Comparison of ENCODE assay signal across 9 mouse cellular contexts in the genomic region with DNA sequence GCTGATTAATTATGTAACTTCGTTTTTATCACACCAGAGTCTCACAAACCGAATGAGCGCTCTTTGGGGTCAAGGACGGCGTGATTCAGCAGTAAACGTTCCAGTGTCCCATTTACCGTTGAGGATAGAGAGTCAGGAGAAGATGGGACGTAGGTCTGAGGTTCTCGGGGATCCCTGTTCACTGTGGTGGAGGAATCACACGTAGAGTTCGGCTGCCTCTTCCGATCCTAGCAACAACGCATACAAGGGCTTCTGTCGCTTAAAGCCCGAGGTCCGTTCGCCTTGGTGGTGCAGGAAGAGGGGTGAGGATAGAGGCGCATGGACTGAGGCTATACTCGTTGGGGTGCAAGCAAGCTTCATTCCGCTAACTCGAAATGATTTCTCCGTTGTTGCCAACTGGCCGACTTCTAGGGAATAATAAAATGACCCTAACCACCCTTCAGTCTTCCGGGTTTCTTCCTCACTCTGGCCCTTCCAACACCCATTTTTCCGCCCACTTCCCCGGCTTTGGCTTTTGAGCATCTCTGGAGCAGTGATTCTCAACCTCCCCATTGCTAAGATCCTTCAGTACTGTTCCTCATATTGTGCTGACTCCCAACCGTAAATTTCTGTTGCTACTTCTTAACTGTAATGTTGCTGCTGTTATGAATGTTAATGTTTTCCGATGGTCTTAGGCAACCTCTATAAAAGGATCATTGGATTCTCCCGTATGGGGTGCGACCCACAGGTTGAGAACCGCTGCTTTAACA. TPM values are rescaled to one million over a fixed set of nuclear protein-coding genes. Genes with fewer than 3 reads are reported as not detected.
DNase-seq lines count a peak whose midpoint lies in the region; ATAC-seq and TF ChIP-seq lines count a peak whose summit lies in the region.
"Had no signal": no experiment of that assay in that cellular context is flagged by ENCODE, and none has a peak within 500 bp of the region (broad histone marks: within the 10 kb centered on the region; RNA-seq: fewer than 3 reads in every experiment).

No protein-coding gene starts in this region.

- peak; percentile 28 to 40 for DNase-seq in B cell, adult 2 months
- DNase-seq in adrenal gland, adult 2 months = peak; percentile 88
- DNase-seq in embryonic facial prominence, embryonic 11.5 days (ENCODE audit: low spot score) = peak; percentile 26
- peak; percentile 81 for DNase-seq in heart, embryonic 10.5 days (ENCODE audit: low spot score)
- peak; percentile 59 for DNase-seq in lung, adult 2 months
- peak; percentile 41 for DNase-seq in thymus, adult 2 months

- no peaks in the 10 kb centered on the region for H3K36me3 ChIP-seq in embryonic facial prominence, embryonic 11.5 days (replicated peaks; ENCODE audit: control insufficient read depth, insufficient read depth, low read depth, low read length)
- H3K36me3 ChIP-seq in heart, embryonic 10.5 days = 0 out of 2 replicates have a peak, but pooled peaks cover 4% of the 10 kb centered on the region
- peaks cover 3% of the 10 kb centered on the region; the same call in 1 of the 2 replicates for H3K36me3 ChIP-seq in kidney, embryonic 15.5 days
- 0 out of 2 replicates have a peak, but pooled peaks cover 3% of the 10 kb centered on the region for H3K36me3 ChIP-seq in neural tube, embryonic 13.5 days
- H3K36me3 ChIP-seq in thymus, adult 2 months (ENCODE audit: control insufficient read depth, insufficient read depth, low read length) = peaks cover 3% of the 10 kb centered on the region; the same call in 1 of the 2 replicates

- peak overlapping the region; percentile 34 for H3K4me3 ChIP-seq in embryonic facial prominence, embryonic 11.5 days (ENCODE audit: low read depth, low read length)
- peak overlapping the region; percentile 100 for H3K4me3 ChIP-seq in heart, embryonic 10.5 days
- peak overlapping the region; percentile 91 for H3K4me3 ChIP-seq in kidney, embryonic 15.5 days (replicated peaks)
- peak overlapping the region; percentile 92 for H3K4me3 ChIP-seq in lung, adult 2 months (replicated peaks; ENCODE audit: extremely low read depth, low read depth, low read length)
- H3K4me3 ChIP-seq in neural tube, embryonic 13.5 days = peak overlapping the region; percentile 98
- H3K4me3 ChIP-seq in thymus, adult 2 months (ENCODE audit: control insufficient read depth, insufficient read depth, low read length) = peak overlapping the region; percentile 40

- WGBS in embryonic facial prominence, embryonic 11.5 days = under 1% methylated on average over 31 of the region's 31 CpGs
- under 1% methylated on average over 31 of the region's 31 CpGs for WGBS in heart, embryonic 10.5 days
- under 1% methylated on average over 31 of the region's 31 CpGs for WGBS in kidney, embryonic 15.5 days
- WGBS in lung, adult 2 months = under 1% methylated on average over 31 of the region's 31 CpGs
- under 1% methylated on average over 31 of the region's 31 CpGs for WGBS in neural tube, embryonic 13.5 days
- WGBS in thymus, adult 2 months = under 1% methylated on average over 31 of the region's 31 CpGs

- H3K9ac ChIP-seq in embryonic facial prominence, embryonic 11.5 days (replicated peaks; ENCODE audit: low read length) = peak overlapping the region; percentile 57
- peak overlapping the region; percentile 53 for H3K9ac ChIP-seq in kidney, embryonic 15.5 days
- peak overlapping the region; percentile 96 for H3K9ac ChIP-seq in neural tube, embryonic 13.5 days

- H3K27me3 ChIP-seq in embryonic facial prominence, embryonic 11.5 days (ENCODE audit: control insufficient read depth, insufficient read depth, low read length) = no peaks in the 10 kb centered on the region
- no peaks in the 10 kb centered on the region for H3K27me3 ChIP-seq in heart, embryonic 10.5 days (ENCODE audit: insufficient read depth, poor library complexity, severe bottlenecking)
- no peaks in the 10 kb centered on the region for H3K27me3 ChIP-seq in kidney, embryonic 15.5 days
- no peaks in the 10 kb centered on the region for H3K27me3 ChIP-seq in neural tube, embryonic 13.5 days
- H3K27me3 ChIP-seq in thymus, adult 2 months (ENCODE audit: control insufficient read depth, insufficient read depth, low read length) = no peaks in the 10 kb centered on the region

- H3K27ac ChIP-seq in embryonic facial prominence, embryonic 11.5 days (replicated peaks; ENCODE audit: low read depth, low read length) = peak overlapping the region; percentile 9; the same call in 1 of the 2 replicates
- H3K27ac ChIP-seq in heart, embryonic 10.5 days = peak overlapping the region; percentile 99
- peak overlapping the region; percentile 99 for H3K27ac ChIP-seq in kidney, embryonic 15.5 days
- peak overlapping the region; percentile 85 for H3K27ac ChIP-seq in neural tube, embryonic 13.5 days (replicated peaks)
- peak overlapping the region; percentile 71 for H3K27ac ChIP-seq in thymus, adult 2 months (ENCODE audit: control insufficient read depth, insufficient read depth, low read length)

- peak overlapping the region; percentile 61 for H3K4me2 ChIP-seq in embryonic facial prominence, embryonic 11.5 days (ENCODE audit: low read depth, low read length)
- peak overlapping the region; percentile 87 for H3K4me2 ChIP-seq in kidney, embryonic 15.5 days
- peak overlapping the region; percentile 89 for H3K4me2 ChIP-seq in neural tube, embryonic 13.5 days

- TF ChIP-seq POLR2A in lung, adult 2 months (IDR thresholded peaks at IDR 0.05; ENCODE audit: borderline replicate concordance, extremely low read depth, low read depth, low read length) = peak; percentile 58; the same call in 1 of the 2 replicates
- TF ChIP-seq POLR2A in thymus, adult 2 months (IDR thresholded peaks at IDR 0.05; ENCODE audit: control insufficient read depth, extremely low read depth, insufficient read depth, low read length, poor library complexity) = no peak

- no peak for ATAC-seq in embryonic facial prominence, embryonic 11.5 days (replicated peaks; ENCODE audit: insufficient number of reproducible peaks, low FRiP score, low TSS enrichment, low read depth)
- ATAC-seq in kidney, embryonic 15.5 days (replicated peaks; ENCODE audit: low FRiP score) = peak; percentile 34
- ATAC-seq in neural tube, embryonic 13.5 days (ENCODE audit: low read depth) = peak; percentile 13

- no peak for TF ChIP-seq CTCF in lung, adult 2 months (IDR thresholded peaks at IDR 0.05; ENCODE audit: insufficient read depth, low read length)
- TF ChIP-seq CTCF in thymus, adult 2 months (IDR thresholded peaks at IDR 0.05; ENCODE audit: borderline replicate concordance, control insufficient read depth, extremely low read depth, insufficient read depth, low read length, poor library complexity) = no peak

- no peaks in the 10 kb centered on the region for H3K4me1 ChIP-seq in embryonic facial prominence, embryonic 11.5 days (ENCODE audit: control insufficient read depth, insufficient read depth, low read length)
- H3K4me1 ChIP-seq in heart, embryonic 10.5 days = peaks cover 13% of the 10 kb centered on the region; the same call in 1 of the 2 replicates
- H3K4me1 ChIP-seq in kidney, embryonic 15.5 days = peaks cover 16% of the 10 kb centered on the region
- peaks cover 9% of the 10 kb centered on the region for H3K4me1 ChIP-seq in lung, adult 2 months (ENCODE audit: control insufficient read depth, insufficient read depth, low read length)
- peaks cover 33% of the 10 kb centered on the region for H3K4me1 ChIP-seq in neural tube, embryonic 13.5 days (replicated peaks)
- peaks cover 7% of the 10 kb centered on the region for H3K4me1 ChIP-seq in thymus, adult 2 months (replicated peaks; ENCODE audit: control insufficient read depth, insufficient read depth, low read length)

- H3K9me3 ChIP-seq in embryonic facial prominence, embryonic 11.5 days (replicated peaks; ENCODE audit: control insufficient read depth, low read length) = no peaks in the 10 kb centered on the region
- no peaks in the 10 kb centered on the region for H3K9me3 ChIP-seq in heart, embryonic 10.5 days
- no peaks in the 10 kb centered on the region for H3K9me3 ChIP-seq in kidney, embryonic 15.5 days (replicated peaks)
- H3K9me3 ChIP-seq in neural tube, embryonic 13.5 days = no peaks in the 10 kb centered on the region

RNA-seq across cellular contexts. Expression of a gene that starts 1.4 kb away (rescaled TPM):
- 100 to 1,000 TPM; 161 to 170 TPM for total RNA-seq in adrenal gland, adult 2 months (2021)
- 56.8 and 70.6 TPM in 2 replicates for polyA plus RNA-seq in adrenal gland, adult 2 months (2012; rRNA removed)
- polyA plus RNA-seq in embryonic facial prominence, embryonic 11.5 days (2014; fragmentation: Nextera tagmentation; extraction: Ambion mirVana) = 21.0 and 21.2 TPM in 2 replicates
- polyA plus RNA-seq in heart, embryonic 10.5 days (2016; fragmentation: Nextera tagmentation; extraction: Ambion mirVana) = 8.0 and 10.4 TPM in 2 replicates
- 16.7 and 17.1 TPM in 2 replicates for polyA plus RNA-seq in kidney, embryonic 15.5 days (2015; fragmentation: Nextera tagmentation; extraction: Ambion mirVana)
- 27.0 and 34.5 TPM in 2 replicates for polyA plus RNA-seq in lung, adult 2 months (2012; rRNA removed)
- 20.7 and 21.4 TPM in 2 replicates for polyA plus RNA-seq in neural tube, embryonic 13.5 days (2015; fragmentation: Nextera tagmentation; extraction: Ambion mirVana)
- polyA plus RNA-seq in thymus, adult 2 months (2012; rRNA removed) = 48.8 and 53.7 TPM in 2 replicates

RNA-seq across cellular contexts. Expression of a gene that starts 31.2 kb away (rescaled TPM):
- 10 to 100 TPM; 86.6 to 88.5 TPM for total RNA-seq in adrenal gland, adult 2 months (2021)
- 44.0 and 63.8 TPM in 2 replicates for polyA plus RNA-seq in adrenal gland, adult 2 months (2012; rRNA removed)
- polyA plus RNA-seq in embryonic facial prominence, embryonic 11.5 days (2014; fragmentation: Nextera tagmentation; extraction: Ambion mirVana) = 71.0 and 72.3 TPM in 2 replicates
- polyA plus RNA-seq in heart, embryonic 10.5 days (2016; fragmentation: Nextera tagmentation; extraction: Ambion mirVana) = 116 and 174 TPM in 2 replicates
- polyA plus RNA-seq in kidney, embryonic 15.5 days (2015; fragmentation: Nextera tagmentation; extraction: Ambion mirVana) = 103 and 105 TPM in 2 replicates
- 32.3 and 32.6 TPM in 2 replicates for polyA plus RNA-seq in lung, adult 2 months (2012; rRNA removed)
- 49.3 and 50.1 TPM in 2 replicates for polyA plus RNA-seq in neural tube, embryonic 13.5 days (2015; fragmentation: Nextera tagmentation; extraction: Ambion mirVana)
- polyA plus RNA-seq in thymus, adult 2 months (2012; rRNA removed) = 49.8 and 51.5 TPM in 2 replicates

RNA-seq across cellular contexts. Expression of a gene that starts 31.4 kb away (rescaled TPM):
- 10 to 100 TPM; 16.7 to 20.7 TPM for total RNA-seq in adrenal gland, adult 2 months (2021)
- 9.0 and 11.3 TPM in 2 replicates for polyA plus RNA-seq in adrenal gland, adult 2 months (2012; rRNA removed)
- 75.9 and 83.7 TPM in 2 replicates for polyA plus RNA-seq in embryonic facial prominence, embryonic 11.5 days (2014; fragmentation: Nextera tagmentation; extraction: Ambion mirVana)
- 39.7 and 57.2 TPM in 2 replicates for polyA plus RNA-seq in heart, embryonic 10.5 days (2016; fragmentation: Nextera tagmentation; extraction: Ambion mirVana)
- polyA plus RNA-seq in kidney, embryonic 15.5 days (2015; fragmentation: Nextera tagmentation; extraction: Ambion mirVana) = 63.9 and 65.5 TPM in 2 replicates
- 8.9 and 12.7 TPM in 2 replicates for polyA plus RNA-seq in lung, adult 2 months (2012; rRNA removed)
- 40.1 and 45.2 TPM in 2 replicates for polyA plus RNA-seq in neural tube, embryonic 13.5 days (2015; fragmentation: Nextera tagmentation; extraction: Ambion mirVana)
- 40.3 and 42.4 TPM in 2 replicates for polyA plus RNA-seq in thymus, adult 2 months (2012; rRNA removed)

RNA-seq across cellular contexts. Expression of a gene that starts 38.4 kb away (rescaled TPM):
- total RNA-seq in adrenal gland, adult 2 months (2021) = 10 to 100 TPM in 1 of 2 experiments, 1 to 10 TPM in 1; 4.4 to 12.1 TPM
- polyA plus RNA-seq in adrenal gland, adult 2 months (2012; rRNA removed) = 0.85 TPM in 1 of 2 replicates, not detected in the other
- 154 and 172 TPM in 2 replicates for polyA plus RNA-seq in embryonic facial prominence, embryonic 11.5 days (2014; fragmentation: Nextera tagmentation; extraction: Ambion mirVana)
- 126 and 136 TPM in 2 replicates for polyA plus RNA-seq in heart, embryonic 10.5 days (2016; fragmentation: Nextera tagmentation; extraction: Ambion mirVana)
- 115 and 117 TPM in 2 replicates for polyA plus RNA-seq in kidney, embryonic 15.5 days (2015; fragmentation: Nextera tagmentation; extraction: Ambion mirVana)
- 2.2 and 3.2 TPM in 2 replicates for polyA plus RNA-seq in lung, adult 2 months (2012; rRNA removed)
- polyA plus RNA-seq in neural tube, embryonic 13.5 days (2015; fragmentation: Nextera tagmentation; extraction: Ambion mirVana) = 26.3 and 26.7 TPM in 2 replicates
- 10.6 and 11.9 TPM in 2 replicates for polyA plus RNA-seq in thymus, adult 2 months (2012; rRNA removed)

RNA-seq across cellular contexts. Expression of a gene that starts 44.8 kb away (rescaled TPM):
- total RNA-seq in adrenal gland, adult 2 months (2021) = 1 to 10 TPM in 1 of 2 experiments, under 1 TPM in 1; 0.29 to 1.7 TPM
- 0.20 and 0.31 TPM in 2 replicates for polyA plus RNA-seq in adrenal gland, adult 2 months (2012; rRNA removed)
- 0.22 and 0.34 TPM in 2 replicates for polyA plus RNA-seq in embryonic facial prominence, embryonic 11.5 days (2014; fragmentation: Nextera tagmentation; extraction: Ambion mirVana)
- polyA plus RNA-seq in heart, embryonic 10.5 days (2016; fragmentation: Nextera tagmentation; extraction: Ambion mirVana) = 0.14 and 0.15 TPM in 2 replicates
- polyA plus RNA-seq in kidney, embryonic 15.5 days (2015; fragmentation: Nextera tagmentation; extraction: Ambion mirVana) = 0.57 and 0.61 TPM in 2 replicates
- 0.71 and 0.86 TPM in 2 replicates for polyA plus RNA-seq in lung, adult 2 months (2012; rRNA removed)
- polyA plus RNA-seq in neural tube, embryonic 13.5 days (2015; fragmentation: Nextera tagmentation; extraction: Ambion mirVana) = 4.4 and 5.4 TPM in 2 replicates
- polyA plus RNA-seq in thymus, adult 2 months (2012; rRNA removed) = 0.12 and 0.13 TPM in 2 replicates
- total RNA-seq: gastrocnemius, postnatal 4 days had no signal

Comparison
In these comparisons a context has a peak if more than half of its experiments do, and no peak if none do; other contexts are left out.
1. DNase-seq: peak in every context shown above with its lines; median percentile 88 in adrenal gland, adult 2 months; 81 in heart, embryonic 10.5 days; 59 in lung, adult 2 months; 41 in thymus, adult 2 months; 34 in B cell, adult 2 months; 26 in embryonic facial prominence, embryonic 11.5 days.
2. H3K27ac ChIP-seq: peak in every context shown above with its lines; median percentile 99 in heart, embryonic 10.5 days; 99 in kidney, embryonic 15.5 days; 85 in neural tube, embryonic 13.5 days; 71 in thymus, adult 2 months; 9 in embryonic facial prominence, embryonic 11.5 days.
3. H3K4me3 ChIP-seq: peak in every context shown above with its lines; median percentile 100 in heart, embryonic 10.5 days; 98 in neural tube, embryonic 13.5 days; 92 in lung, adult 2 months; 91 in kidney, embryonic 15.5 days; 40 in thymus, adult 2 months; 34 in embryonic facial prominence, embryonic 11.5 days.